Mouse (Mus musculus) liver, embryonic 11.5 days (tissue): ENCODE measurements around the gene Tmem243. TPM values are rescaled to one million over a fixed set of nuclear protein-coding genes. Genes with fewer than 3 reads are reported as not detected.

Experiments
- ATAC-seq: fragments of 200-750 bp; cut with Nextera tagmentation; replicated peaks from 2 replicates; pipeline ENCODE4 v1.8.0; 2017; ENCODE audit warnings: moderate number of reproducible peaks, mild to moderate bottlenecking, moderate TSS enrichment, moderate library complexity; ENCODE audit not compliant: low FRiP score
- DNase-seq: peaks from one replicate; pipeline ENCODE4 v3.0.0-alpha.2; 2017; ENCODE audit warnings: low spot score
- H3K27ac ChIP-seq: fragments of 300-500 bp; sonication (generic); 2 replicates; pipeline ENCODE4 v1.5.1; 2014; ENCODE audit warnings: mild to moderate bottlenecking, low read depth, low read length, control low read depth
- H3K27me3 ChIP-seq: fragments of 300-500 bp; sonication (generic); replicated peaks from 2 replicates; pipeline ENCODE4 v1.6.1; 2014; ENCODE audit warnings: low read length, mixed read lengths; ENCODE audit not compliant: control insufficient read depth, insufficient read depth
- H3K36me3 ChIP-seq: fragments of 300-500 bp; sonication (generic); 2 replicates; pipeline ENCODE4 v1.6.1; 2014; ENCODE audit warnings: mild to moderate bottlenecking, low read length, moderate library complexity, mixed read lengths; ENCODE audit not compliant: control insufficient read depth, insufficient read depth
- H3K4me1 ChIP-seq: fragments of 300-500 bp; sonication (generic); replicated peaks from 2 replicates; pipeline ENCODE4 v1.6.1; 2014; ENCODE audit warnings: low read length, mixed read lengths; ENCODE audit not compliant: control insufficient read depth, insufficient read depth
- H3K4me2 ChIP-seq: fragments of 300-500 bp; sonication (generic); 2 replicates; pipeline ENCODE4 v1.6.1; 2014; ENCODE audit warnings: mild to moderate bottlenecking, control low read depth, moderate library complexity
- H3K4me3 ChIP-seq: fragments of 300-500 bp; sonication (generic); 2 replicates; pipeline ENCODE4 v1.5.1; 2014; ENCODE audit warnings: low read depth, low read length, control low read depth
- H3K9ac ChIP-seq: fragments of 300-500 bp; sonication (generic); 2 replicates; pipeline ENCODE4 v1.6.1; 2014; ENCODE audit warnings: low read depth, low read length, control low read depth
- H3K9me3 ChIP-seq: fragments of 300-500 bp; sonication (generic); 2 replicates; pipeline ENCODE4 v1.6.1; 2016; ENCODE audit warnings: low read length, inconsistent platforms, mixed read lengths; ENCODE audit not compliant: control insufficient read depth
- WGBS: fragments of 180-500 bp; shearing (Covaris S2); extraction: QIAGEN DNeasy Blood & Tissue Kit; methylation state at CpG from one replicate; pipeline ENCODE4 v1.1.7; 2014; 5-methylcytosine and 5-hydroxymethylcytosine counted together
- polyA plus RNA-seq: library from polyadenylated mRNA; unstranded; fragments of >200 nt; fragmentation: Nextera tagmentation; extraction: Ambion mirVana; gene quantifications from 2 replicates; pipeline ENCODE4 v1.2.1, GENCODE M21; 2014

Tmem243 gene
- 11.8 and 14.3 TPM in 2 replicates for polyA plus RNA-seq

GRCm38 (mm10) chr5:9100207-9100848, at the start of gene Tmem243:
Gene Tmem243 (plus strand): TSS chr5:9100668.
- Histone ChIP-seq H3K4me1 (no peaks in the 10 kb centered on the region), H3K27me3 (peaks cover 17% of the 10 kb centered on the region), H3K27ac (no peak within 1 kb of the TSS), H3K36me3 (no peaks in the 10 kb centered on the region), H3K9me3 (0 out of 2 replicates have a peak, but pooled peaks cover 7% of the 10 kb centered on the region), H3K9ac (peak within 1 kb of the TSS; percentile 67), H3K4me2 (peak within 1 kb of the TSS; percentile 92), H3K4me3 (peak within 1 kb of the TSS; percentile 87)
- peak; percentile 95 for ATAC-seq
- WGBS: under 1% methylated on average over 59 of the region's 59 CpGs
- DNase-seq: peak; percentile 82

- H3K4me3 ChIP-seq: no peak overlapping the region
- peak; percentile 49; the same call in 1 of the 2 replicates for ATAC-seq
- no peak overlapping the region for H3K4me2 ChIP-seq
- no peaks in the 10 kb centered on the region for H3K4me1 ChIP-seq
- H3K9ac ChIP-seq: no peak overlapping the region
- DNase-seq: no peak
- H3K9me3 ChIP-seq: no peaks in the 10 kb centered on the region
- H3K27me3 ChIP-seq: no peaks in the 10 kb centered on the region
- WGBS: 25% methylated on average over 3 of the region's 3 CpGs
- H3K36me3 ChIP-seq: no peaks in the 10 kb centered on the region
- no peak overlapping the region for H3K27ac ChIP-seq
Measured at GRCm38 (mm10) chr5:9056020-9056660, 44.3 kb upstream of the Tmem243 start.

GRCm38 (mm10) chr5:9057277-9057879, 43.1 kb upstream of the Tmem243 start:
- Histone ChIP-seq H3K36me3 (no peaks in the 10 kb centered on the region), H3K4me3 (no peak overlapping the region), H3K4me1 (no peaks in the 10 kb centered on the region), H3K9ac (no peak overlapping the region), H3K27ac (no peak overlapping the region), H3K27me3 (no peaks in the 10 kb centered on the region), H3K9me3 (no peaks in the 10 kb centered on the region), H3K4me2 (no peak overlapping the region)
- WGBS: 79% methylated on average over 5 of the region's 5 CpGs
- ATAC-seq: no peak
- no peak for DNase-seq

- H3K4me1 ChIP-seq: no peaks in the 10 kb centered on the region
- no peaks in the 10 kb centered on the region for H3K27me3 ChIP-seq
- no peak for DNase-seq
- no peak overlapping the region for H3K27ac ChIP-seq
- WGBS: 75% methylated on average over 6 of the region's 6 CpGs
- no peak overlapping the region for H3K4me3 ChIP-seq
- H3K36me3 ChIP-seq: no peaks in the 10 kb centered on the region
- no peak overlapping the region for H3K9ac ChIP-seq
- no peak for ATAC-seq
- H3K9me3 ChIP-seq: no peaks in the 10 kb centered on the region
- H3K4me2 ChIP-seq: no peak overlapping the region
Measured at GRCm38 (mm10) chr5:9059303-9060023, 41.0 kb upstream of the Tmem243 start.

GRCm38 (mm10) chr5:9060228-9060627, 40.2 kb upstream of the Tmem243 start:
- H3K9ac ChIP-seq: no peak overlapping the region
- no peaks in the 10 kb centered on the region for H3K9me3 ChIP-seq
- WGBS: 74% methylated on average over 14 of the region's 14 CpGs
- no peak for ATAC-seq
- no peaks in the 10 kb centered on the region for H3K36me3 ChIP-seq
- DNase-seq: no peak
- no peak overlapping the region for H3K4me2 ChIP-seq
- no peaks in the 10 kb centered on the region for H3K4me1 ChIP-seq
- no peak overlapping the region for H3K27ac ChIP-seq
- H3K27me3 ChIP-seq: no peaks in the 10 kb centered on the region
- no peak overlapping the region for H3K4me3 ChIP-seq

GRCm38 (mm10) chr5:9064217-9064616, 36.3 kb upstream of the Tmem243 start:
- Histone ChIP-seq H3K27me3 (no peaks in the 10 kb centered on the region), H3K9ac (no peak overlapping the region), H3K36me3 (no peaks in the 10 kb centered on the region), H3K4me2 (no peak overlapping the region), H3K4me1 (no peaks in the 10 kb centered on the region), H3K4me3 (no peak overlapping the region), H3K9me3 (no peaks in the 10 kb centered on the region), H3K27ac (no peak overlapping the region)
- no peak for DNase-seq
- ATAC-seq: no peak
- 76% methylated on average over 1 of the region's 1 CpGs for WGBS

- H3K4me2 ChIP-seq: no peak overlapping the region
- 49% methylated on average over 2 of the region's 2 CpGs for whole genome bisulfite sequencing
- ATAC-seq: no peak
Measured at GRCm38 (mm10) chr5:9068886-9069285, 31.6 kb upstream of the Tmem243 start.

GRCm38 (mm10) chr5:9069599-9070209, 30.8 kb upstream of the Tmem243 start:
- Histone ChIP-seq H3K4me1 (no peaks in the 10 kb centered on the region), H3K36me3 (no peaks in the 10 kb centered on the region), H3K9me3 (no peaks in the 10 kb centered on the region), H3K4me2 (no peak overlapping the region), H3K27ac (no peak overlapping the region), H3K4me3 (no peak overlapping the region), H3K9ac (no peak overlapping the region), H3K27me3 (no peaks in the 10 kb centered on the region)
- 70% methylated on average over 6 of the region's 6 CpGs for WGBS
- no peak for DNase-seq
- ATAC-seq: no peak

More at GRCm38 (mm10) chr5:9068886-9069285, 31.6 kb upstream of the Tmem243 start:
- Histone ChIP-seq H3K36me3 (no peaks in the 10 kb centered on the region), H3K4me1 (no peaks in the 10 kb centered on the region), H3K27me3 (no peaks in the 10 kb centered on the region), H3K9me3 (no peaks in the 10 kb centered on the region), H3K9ac (no peak overlapping the region), H3K27ac (no peak overlapping the region), H3K4me3 (no peak overlapping the region)
- no peak for DNase-seq
